Mouse (Mus musculus) liver, adult 2 months (tissue): ENCODE results near the gene Methig1. TPM values are rescaled to one million over a fixed set of nuclear protein-coding genes. Genes with fewer than 3 reads are reported as not detected.

Experiments
- DNase-seq: peaks from one replicate; pipeline ENCODE4 v3.0.0-alpha.2; 2011; ENCODE audit warnings: low read depth, low spot score; ENCODE audit errors: extremely low read depth
- H3K27ac ChIP-seq: fragments of 200-500 bp; replicated peaks from 2 replicates; pipeline ENCODE4 v1.5.1; 2012; ENCODE audit warnings: low read depth, mild to moderate bottlenecking, control low read depth, inconsistent platforms, low read length; ENCODE audit not compliant: insufficient read depth
- H3K27me3 ChIP-seq: fragments of 200-500 bp; 2 replicates; pipeline ENCODE4 v1.6.1; 2012; ENCODE audit warnings: mild to moderate bottlenecking, moderate library complexity, low read length, inconsistent platforms; ENCODE audit not compliant: control insufficient read depth, insufficient read depth
- H3K36me3 ChIP-seq: fragments of 200-500 bp; 2 replicates; pipeline ENCODE4 v1.6.1; 2012; ENCODE audit warnings: low read length, inconsistent platforms; ENCODE audit not compliant: control insufficient read depth, insufficient read depth
- H3K4me1 ChIP-seq: fragments of 200-500 bp; 2 replicates; pipeline ENCODE4 v1.6.1; 2011; ENCODE audit warnings: low read length; ENCODE audit not compliant: control insufficient read depth, insufficient read depth
- H3K4me3 ChIP-seq: fragments of 200-500 bp; 2 replicates; pipeline ENCODE4 v1.5.1; 2011; ENCODE audit warnings: low read depth, mild to moderate bottlenecking, control low read depth, low read length, moderate library complexity; ENCODE audit not compliant: insufficient read depth
- H3K79me2 ChIP-seq: fragments of 200-500 bp; 2 replicates; pipeline ENCODE4 v1.6.1; 2012; ENCODE audit warnings: inconsistent platforms, mild to moderate bottlenecking, low read length, moderate library complexity; ENCODE audit not compliant: control insufficient read depth, insufficient read depth
- H3K9ac ChIP-seq: fragments of 200-500 bp; 2 replicates; pipeline ENCODE4 v1.6.1; 2012; ENCODE audit warnings: low read depth, mild to moderate bottlenecking, control low read depth, inconsistent platforms, low read length
- CTCF ChIP-seq: fragments of 200-500 bp; IDR thresholded peaks from 2 replicates; pipeline ENCODE4 v1.5.1; 2011; ENCODE audit warnings: low read depth, low read length, control low read depth
- POLR2A ChIP-seq: fragments of 200-500 bp; IDR thresholded peaks from 2 replicates; pipeline ENCODE4 v1.6.1; 2011; ENCODE audit warnings: low read length, control low read depth; ENCODE audit not compliant: insufficient read depth; ENCODE audit errors: extremely low read depth
- WGBS: fragments of 180-500 bp; shearing (Covaris S2); methylation state at CpG from one replicate; pipeline ENCODE4 v1.1.7; 2018; 5-methylcytosine and 5-hydroxymethylcytosine counted together
- polyA plus RNA-seq: library from polyadenylated mRNA; depleted of rRNA; stranded (reverse); fragments of >200 nt; gene quantifications from 2 replicates; pipeline ENCODE4 v1.2.3, GENCODE M21; 2012
- total RNA-seq: library from RNA; depleted of rRNA; stranded (reverse); fragments of >200 nt; gene quantifications from 2 replicates; pipeline ENCODE4 v1.2.3, GENCODE M21; 2014

Gene Methig1
- total and polyA plus RNA-seq, 2 experiments, result 0.15 TPM; not detected in 1

- H3K27me3 ChIP-seq, result no peaks in the 10 kb centered on the region
- 0 out of 2 replicates have a peak overlapping the region, but pooled peaks have one; percentile 16 for H3K4me3 ChIP-seq
- H3K79me2 ChIP-seq, result no peaks in the 10 kb centered on the region
- peak overlapping the region; percentile 70 for H3K27ac ChIP-seq
- 68% methylated on average over 16 of the region's 16 CpGs for WGBS
- peak; percentile 55 for DNase-seq
- peak overlapping the region; percentile 36 for H3K9ac ChIP-seq
- no peaks in the 10 kb centered on the region for H3K36me3 ChIP-seq
- TF ChIP-seq POLR2A (no peak), CTCF (no peak)
- H3K4me1 ChIP-seq, result peaks cover 8% of the 10 kb centered on the region; the same call in 1 of the 2 replicates
Observed at GRCm38 (mm10) chr15:100388224-100388835, 35.4 kb downstream of the Methig1 start.

DNA sequence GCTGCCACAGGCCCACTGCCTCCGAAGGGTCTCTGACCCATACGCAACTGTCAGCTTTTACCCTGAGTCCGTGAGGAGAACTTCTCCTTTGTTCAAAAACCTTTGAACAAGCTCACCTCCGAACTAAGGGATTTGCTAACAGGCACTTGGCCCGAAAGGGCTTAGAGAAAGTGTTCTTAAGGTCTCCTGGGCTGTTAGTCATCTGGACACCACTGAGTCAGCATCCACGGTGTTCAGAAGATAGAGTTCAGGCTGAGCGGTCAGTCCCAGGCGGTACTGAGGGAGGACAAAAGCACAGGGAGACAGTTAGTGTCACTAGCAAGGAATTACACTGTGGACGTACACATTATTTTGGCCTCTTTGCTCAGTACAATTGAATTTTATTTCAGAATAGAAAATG, 35.9 kb downstream of the Methig1 start:
- WGBS, result 78% methylated on average over 9 of the region's 9 CpGs
- Histone ChIP-seq H3K4me1 (peaks cover 4% of the 10 kb centered on the region; the same call in 1 of the 2 replicates), H3K4me3 (no peak overlapping the region), H3K27ac (no peak overlapping the region), H3K27me3 (no peaks in the 10 kb centered on the region), H3K79me2 (no peaks in the 10 kb centered on the region), H3K9ac (no peak overlapping the region), H3K36me3 (peaks cover 4% of the 10 kb centered on the region; the same call in 1 of the 2 replicates)
- no peak for DNase-seq
- no peak for TF ChIP-seq POLR2A
- TF ChIP-seq CTCF, result no peak

DNA sequence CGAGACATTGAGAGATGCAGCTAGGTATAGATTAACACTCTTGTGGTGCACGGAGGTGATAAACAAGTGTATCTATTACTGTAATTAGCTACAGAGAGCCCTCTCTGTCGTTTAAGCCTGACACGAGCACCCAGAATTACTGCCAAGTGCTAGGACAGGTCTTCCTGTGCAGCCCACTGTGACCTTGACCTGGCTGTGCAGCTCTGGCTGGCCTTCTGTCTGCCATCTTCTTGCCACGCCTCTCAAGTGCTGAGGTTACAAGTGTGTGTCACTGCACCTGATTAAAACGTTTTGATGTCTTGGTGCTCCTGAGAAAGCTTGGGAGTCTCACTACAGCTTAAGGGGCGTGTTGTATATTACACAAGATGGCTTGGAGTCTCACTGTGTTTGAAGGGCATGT, 38.1 kb downstream of the Methig1 start:
- Histone ChIP-seq H3K4me3 (no peak overlapping the region), H3K36me3 (peaks cover 20% of the 10 kb centered on the region), H3K4me1 (0 out of 2 replicates have a peak, but pooled peaks cover 3% of the 10 kb centered on the region), H3K9ac (no peak overlapping the region), H3K27me3 (no peaks in the 10 kb centered on the region), H3K79me2 (no peaks in the 10 kb centered on the region), H3K27ac (no peak overlapping the region)
- 54% methylated on average over 7 of the region's 7 CpGs for whole genome bisulfite sequencing
- TF ChIP-seq CTCF (no peak), POLR2A (no peak)
- no peak for DNase-seq

GRCm38 (mm10) chr15:100391599-100391998, 38.6 kb downstream of the Methig1 start:
- Histone ChIP-seq H3K36me3 (peaks cover 23% of the 10 kb centered on the region), H3K9ac (no peak overlapping the region), H3K27ac (no peak overlapping the region), H3K79me2 (no peaks in the 10 kb centered on the region), H3K27me3 (no peaks in the 10 kb centered on the region), H3K4me3 (no peak overlapping the region), H3K4me1 (0 out of 2 replicates have a peak, but pooled peaks cover 3% of the 10 kb centered on the region)
- TF ChIP-seq CTCF (no peak), POLR2A (no peak)
- 92% methylated on average over 7 of the region's 7 CpGs for WGBS
- DNase-seq, result no peak

DNA sequence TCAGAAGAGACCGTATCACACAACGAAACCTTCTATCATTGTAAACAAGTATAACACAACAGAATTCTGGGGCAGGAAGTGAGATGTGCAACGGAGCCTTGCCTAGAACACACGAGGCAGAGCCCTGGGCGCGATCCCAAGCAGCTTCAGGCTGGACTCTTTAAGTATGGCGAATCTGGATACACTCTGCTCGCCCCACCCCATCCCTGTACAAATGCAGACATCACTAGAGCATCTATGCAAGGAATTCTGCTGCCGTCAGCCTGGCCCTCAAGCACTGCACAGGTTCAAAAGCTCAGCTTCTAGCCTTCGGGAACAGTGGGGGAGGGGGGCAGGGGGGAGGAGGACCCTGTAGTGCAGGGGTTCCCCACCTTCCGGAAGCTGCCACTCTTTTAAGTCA, 40.1 kb downstream of the Methig1 start:
- Histone ChIP-seq H3K4me3 (no peak overlapping the region), H3K9ac (no peak overlapping the region), H3K4me1 (no peaks in the 10 kb centered on the region), H3K27ac (no peak overlapping the region), H3K79me2 (no peaks in the 10 kb centered on the region), H3K27me3 (no peaks in the 10 kb centered on the region), H3K36me3 (peaks cover 28% of the 10 kb centered on the region)
- DNase-seq, result no peak
- TF ChIP-seq POLR2A, result no peak
- no peak for TF ChIP-seq CTCF
- 93% methylated on average over 11 of the region's 11 CpGs for WGBS

- Histone ChIP-seq H3K36me3 (peaks cover 43% of the 10 kb centered on the region), H3K27ac (no peak overlapping the region), H3K79me2 (no peaks in the 10 kb centered on the region), H3K9ac (no peak overlapping the region), H3K27me3 (no peaks in the 10 kb centered on the region), H3K4me1 (peaks cover 4% of the 10 kb centered on the region), H3K4me3 (no peak overlapping the region)
- WGBS, result 97% methylated on average over 3 of the region's 3 CpGs
- 0 out of 2 replicates have a peak, but pooled peaks have one; percentile 22 for TF ChIP-seq CTCF
- TF ChIP-seq POLR2A, result no peak
- no peak for DNase-seq
Observed at GRCm38 (mm10) chr15:100395561-100395960, 42.6 kb downstream of the Methig1 start.
